Mouse (Mus musculus) midbrain, embryonic 13.5 days (tissue): ENCODE data around the gene Adig. TPM values are rescaled to one million over a fixed set of nuclear protein-coding genes. Genes with fewer than 3 reads are reported as not detected.

ENCODE experiments used
- ATAC-seq: fragments of 200-750 bp; cut with Nextera tagmentation; 2 replicates; pipeline ENCODE4 v1.8.0; 2017; ENCODE audit warnings: mild to moderate bottlenecking, moderate TSS enrichment, moderate library complexity
- H3K27ac ChIP-seq: fragments of 300-500 bp; sonication (generic); 2 replicates; pipeline ENCODE4 v1.5.1; 2015; ENCODE audit warnings: inconsistent platforms, mild to moderate bottlenecking, moderate library complexity
- H3K27me3 ChIP-seq: fragments of 300-500 bp; sonication (generic); 2 replicates; pipeline ENCODE4 v1.6.1; 2015; ENCODE audit warnings: mild to moderate bottlenecking, inconsistent platforms
- H3K36me3 ChIP-seq: fragments of 300-500 bp; sonication (generic); 2 replicates; pipeline ENCODE4 v1.6.1; 2015; ENCODE audit warnings: mild to moderate bottlenecking, inconsistent platforms
- H3K4me1 ChIP-seq: fragments of 300-500 bp; sonication (generic); replicated peaks from 2 replicates; pipeline ENCODE4 v1.6.1; 2015; ENCODE audit warnings: inconsistent platforms
- H3K4me2 ChIP-seq: fragments of 300-500 bp; sonication (generic); replicated peaks from 2 replicates; pipeline ENCODE4 v1.6.1; 2015; ENCODE audit warnings: moderate library complexity, mild to moderate bottlenecking, inconsistent platforms
- H3K4me3 ChIP-seq: fragments of 300-500 bp; sonication (generic); replicated peaks from 2 replicates; pipeline ENCODE4 v1.5.1; 2015; ENCODE audit warnings: mild to moderate bottlenecking, inconsistent platforms
- H3K9ac ChIP-seq: fragments of 300-500 bp; sonication (generic); replicated peaks from 2 replicates; pipeline ENCODE4 v1.6.1; 2015; ENCODE audit warnings: mild to moderate bottlenecking, inconsistent platforms
- H3K9me3 ChIP-seq: fragments of 300-500 bp; sonication (generic); 2 replicates; pipeline ENCODE4 v1.6.1; 2016; ENCODE audit warnings: mild to moderate bottlenecking, inconsistent platforms
- WGBS: fragments of 180-500 bp; shearing (Covaris S2); methylation state at CpG from one replicate; pipeline ENCODE4 v1.1.7; 2015; 5-methylcytosine and 5-hydroxymethylcytosine counted together
- polyA plus RNA-seq: library from polyadenylated mRNA; unstranded; fragments of >200 nt; fragmentation: Nextera tagmentation; extraction: Ambion mirVana; gene quantifications from 2 replicates; pipeline ENCODE4 v1.2.1, GENCODE M21; 2015

The Adig gene
- polyA plus RNA-seq, 1 experiment from 2014 or later, result not detected

DNA sequence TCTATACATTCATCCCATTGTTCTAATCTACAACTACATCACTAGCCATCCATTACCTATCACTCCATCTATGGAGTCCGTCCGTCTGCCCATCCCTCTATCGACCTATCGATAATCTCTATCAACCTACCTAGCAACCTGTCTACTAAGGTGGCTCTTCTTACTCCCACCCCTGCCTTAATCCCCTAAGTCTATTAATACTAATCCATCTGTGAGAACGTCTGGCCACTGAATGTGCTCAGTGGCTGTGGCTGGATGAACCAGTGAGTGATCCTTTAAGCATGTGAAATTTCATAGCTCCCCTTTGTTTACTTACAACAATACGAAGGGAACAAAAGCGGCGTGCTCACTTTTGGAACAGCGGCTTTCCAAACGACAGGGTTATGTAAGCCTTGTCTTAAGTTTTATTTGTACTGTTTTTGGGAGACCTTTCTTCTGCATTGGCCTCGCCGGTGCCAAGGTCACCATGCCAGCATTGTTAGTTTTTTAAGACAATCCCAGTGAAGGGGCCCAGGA lies 11.5 kb downstream of the Adig start:
- ATAC-seq, result no peak
- no peaks in the 10 kb centered on the region for H3K4me1 ChIP-seq
- H3K9ac ChIP-seq, result no peak overlapping the region
- no peak overlapping the region for H3K4me2 ChIP-seq
- no peaks in the 10 kb centered on the region for H3K36me3 ChIP-seq
- 64% methylated on average over 12 of the region's 12 CpGs for WGBS
- H3K27me3 ChIP-seq, result no peaks in the 10 kb centered on the region
- H3K9me3 ChIP-seq, result no peaks in the 10 kb centered on the region
- no peak overlapping the region for H3K4me3 ChIP-seq
- no peak overlapping the region for H3K27ac ChIP-seq

DNA sequence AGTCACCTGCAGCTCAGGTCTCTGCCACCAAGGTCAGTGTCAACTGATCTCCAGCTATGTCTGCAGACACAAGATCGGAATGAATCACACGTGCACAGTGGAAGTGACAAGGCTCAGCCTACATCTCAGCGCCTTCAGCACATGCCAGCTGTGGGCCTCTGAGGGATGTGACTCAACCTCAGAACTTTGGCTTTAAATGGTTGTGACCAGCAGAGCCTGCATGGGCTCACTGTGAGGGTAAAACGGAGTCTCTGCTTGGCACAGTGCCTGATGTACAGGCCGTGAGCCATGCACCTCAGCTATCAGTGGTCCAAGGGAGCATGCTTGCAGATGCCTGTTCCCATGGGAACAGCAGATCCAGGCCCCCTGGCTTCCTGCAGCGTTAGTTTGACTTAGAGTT lies 16.2 kb downstream of the Adig start:
- Histone ChIP-seq H3K4me2 (no peak overlapping the region), H3K36me3 (no peaks in the 10 kb centered on the region), H3K27me3 (no peaks in the 10 kb centered on the region), H3K27ac (no peak overlapping the region), H3K9me3 (0 out of 2 replicates have a peak, but pooled peaks cover 3% of the 10 kb centered on the region), H3K4me3 (no peak overlapping the region), H3K4me1 (no peaks in the 10 kb centered on the region), H3K9ac (no peak overlapping the region)
- no peak for ATAC-seq
- 69% methylated on average over 6 of the region's 6 CpGs for WGBS

DNA sequence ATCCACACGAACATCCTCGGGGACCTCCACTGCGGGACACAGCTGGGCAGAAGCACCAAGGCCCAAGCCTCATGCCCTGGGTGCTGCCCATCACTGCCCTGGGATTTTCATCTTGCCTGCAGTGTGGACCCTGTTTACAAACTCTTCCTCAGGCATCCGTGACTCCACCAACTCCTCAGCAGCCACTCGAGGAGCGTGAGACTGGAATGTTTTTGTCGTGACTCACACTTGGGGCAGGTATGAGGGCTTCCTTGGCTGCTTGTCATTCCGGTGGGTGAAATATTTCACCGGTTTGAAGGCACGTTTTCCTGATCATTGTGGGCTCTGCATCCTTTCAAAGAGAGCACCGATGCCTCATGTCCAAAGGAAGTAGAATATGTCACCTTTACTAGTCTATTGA lies 16.7 kb downstream of the Adig start:
- no peaks in the 10 kb centered on the region for H3K4me1 ChIP-seq
- ATAC-seq, result no peak
- H3K36me3 ChIP-seq, result no peaks in the 10 kb centered on the region
- H3K27me3 ChIP-seq, result no peaks in the 10 kb centered on the region
- H3K27ac ChIP-seq, result no peak overlapping the region
- no peak overlapping the region for H3K9ac ChIP-seq
- 86% methylated on average over 11 of the region's 11 CpGs for WGBS
- H3K4me3 ChIP-seq, result no peak overlapping the region
- H3K9me3 ChIP-seq, result 0 out of 2 replicates have a peak, but pooled peaks cover 3% of the 10 kb centered on the region
- H3K4me2 ChIP-seq, result no peak overlapping the region

- Histone ChIP-seq H3K27me3 (no peaks in the 10 kb centered on the region), H3K4me3 (no peak overlapping the region), H3K36me3 (no peaks in the 10 kb centered on the region), H3K4me1 (no peaks in the 10 kb centered on the region), H3K9me3 (0 out of 2 replicates have a peak, but pooled peaks cover 3% of the 10 kb centered on the region), H3K27ac (no peak overlapping the region), H3K9ac (no peak overlapping the region), H3K4me2 (no peak overlapping the region)
- 78% methylated on average over 6 of the region's 6 CpGs for WGBS
- no peak for ATAC-seq
Observed at GRCm38 (mm10) chr2:158519800-158520199, 17.4 kb downstream of the Adig start.

DNA sequence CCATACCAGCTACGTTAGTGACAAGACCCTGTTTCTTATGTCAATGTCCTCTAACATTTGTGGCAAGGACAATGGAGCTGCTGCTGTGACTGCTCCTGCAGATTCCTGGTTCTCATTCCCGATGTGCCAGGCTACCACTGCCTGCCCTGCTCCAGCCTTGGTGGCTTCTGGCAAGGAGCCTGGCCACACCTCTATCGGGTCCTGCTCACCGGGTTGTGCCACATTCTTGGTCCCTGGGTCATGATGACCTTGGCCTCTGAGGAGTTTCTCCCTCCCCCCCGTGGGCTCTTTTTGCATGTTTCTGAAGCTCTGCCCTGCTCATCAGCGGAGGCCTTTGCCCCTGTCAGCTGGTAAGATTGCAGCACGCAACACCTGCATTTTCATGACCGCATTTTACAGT lies 20.6 kb downstream of the Adig start:
- no peak for ATAC-seq
- Histone ChIP-seq H3K4me2 (no peak overlapping the region), H3K9me3 (0 out of 2 replicates have a peak, but pooled peaks cover 3% of the 10 kb centered on the region), H3K9ac (no peak overlapping the region), H3K4me3 (no peak overlapping the region), H3K36me3 (no peaks in the 10 kb centered on the region), H3K27ac (no peak overlapping the region), H3K4me1 (no peaks in the 10 kb centered on the region), H3K27me3 (no peaks in the 10 kb centered on the region)
- 81% methylated on average over 8 of the region's 8 CpGs for WGBS

- WGBS, result 88% methylated on average over 16 of the region's 16 CpGs
- H3K4me2 ChIP-seq, result no peak overlapping the region
- H3K27me3 ChIP-seq, result no peaks in the 10 kb centered on the region
- no peak for ATAC-seq
- H3K4me1 ChIP-seq, result no peaks in the 10 kb centered on the region
- H3K4me3 ChIP-seq, result no peak overlapping the region
- H3K9ac ChIP-seq, result no peak overlapping the region
- H3K9me3 ChIP-seq, result 0 out of 2 replicates have a peak, but pooled peaks cover 3% of the 10 kb centered on the region
- no peak overlapping the region for H3K27ac ChIP-seq
- H3K36me3 ChIP-seq, result no peaks in the 10 kb centered on the region
Observed at GRCm38 (mm10) chr2:158524129-158524860, 21.9 kb downstream of the Adig start.

DNA sequence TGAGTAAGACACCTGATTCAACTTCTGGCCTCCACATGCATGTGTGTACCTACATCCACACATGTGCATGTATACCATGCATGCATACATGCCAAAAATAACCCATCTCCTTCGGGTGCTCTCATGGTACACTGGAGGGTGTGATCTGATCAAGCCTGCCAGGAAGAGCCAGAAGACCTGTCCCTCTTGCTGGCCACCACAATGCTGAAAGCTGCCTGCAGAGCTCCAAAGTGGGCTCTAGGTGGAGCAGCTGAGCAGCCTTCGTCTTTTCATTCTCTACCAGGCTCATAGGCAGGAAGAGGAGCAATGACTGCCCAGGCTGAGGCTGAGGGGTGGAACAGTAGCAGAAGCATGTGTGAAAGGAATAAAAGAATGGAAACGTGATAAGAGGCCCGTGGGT lies 31.7 kb downstream of the Adig start:
- Histone ChIP-seq H3K4me1 (no peaks in the 10 kb centered on the region), H3K9me3 (no peaks in the 10 kb centered on the region), H3K27me3 (0 out of 2 replicates have a peak, but pooled peaks cover 3% of the 10 kb centered on the region), H3K9ac (no peak overlapping the region), H3K36me3 (no peaks in the 10 kb centered on the region), H3K4me3 (no peak overlapping the region), H3K4me2 (no peak overlapping the region), H3K27ac (no peak overlapping the region)
- ATAC-seq, result peak; percentile 81
- 8% methylated on average over 4 of the region's 4 CpGs for WGBS

DNA sequence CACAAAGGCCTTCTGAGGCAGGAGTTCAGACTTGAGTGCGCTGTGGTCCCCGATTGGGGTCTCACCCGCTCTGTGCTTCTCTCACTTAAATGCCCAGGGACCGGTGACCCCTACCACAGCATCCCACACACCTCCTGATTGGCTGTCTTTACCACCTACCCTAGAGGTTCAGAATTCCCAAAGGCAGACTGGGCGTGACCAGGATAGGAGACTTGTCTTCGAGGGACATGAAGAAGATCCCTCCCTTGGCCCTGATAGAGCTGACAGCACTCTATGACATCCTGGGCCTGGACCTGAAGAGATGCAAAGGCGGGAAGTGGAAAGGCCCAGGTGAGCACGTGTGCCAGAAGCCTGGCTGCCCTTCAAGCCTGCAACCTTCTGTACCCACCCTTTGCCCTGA lies 32.1 kb downstream of the Adig start:
- no peaks in the 10 kb centered on the region for H3K9me3 ChIP-seq
- 81% methylated on average over 8 of the region's 8 CpGs for WGBS
- H3K4me1 ChIP-seq, result no peaks in the 10 kb centered on the region; the same call in 1 of the 2 replicates
- ATAC-seq, result peak; percentile 48
- H3K4me3 ChIP-seq, result no peak overlapping the region
- 0 out of 2 replicates have a peak, but pooled peaks cover 3% of the 10 kb centered on the region for H3K27me3 ChIP-seq
- H3K36me3 ChIP-seq, result no peaks in the 10 kb centered on the region
- H3K27ac ChIP-seq, result no peak overlapping the region
- no peak overlapping the region for H3K4me2 ChIP-seq
- no peak overlapping the region for H3K9ac ChIP-seq

DNA sequence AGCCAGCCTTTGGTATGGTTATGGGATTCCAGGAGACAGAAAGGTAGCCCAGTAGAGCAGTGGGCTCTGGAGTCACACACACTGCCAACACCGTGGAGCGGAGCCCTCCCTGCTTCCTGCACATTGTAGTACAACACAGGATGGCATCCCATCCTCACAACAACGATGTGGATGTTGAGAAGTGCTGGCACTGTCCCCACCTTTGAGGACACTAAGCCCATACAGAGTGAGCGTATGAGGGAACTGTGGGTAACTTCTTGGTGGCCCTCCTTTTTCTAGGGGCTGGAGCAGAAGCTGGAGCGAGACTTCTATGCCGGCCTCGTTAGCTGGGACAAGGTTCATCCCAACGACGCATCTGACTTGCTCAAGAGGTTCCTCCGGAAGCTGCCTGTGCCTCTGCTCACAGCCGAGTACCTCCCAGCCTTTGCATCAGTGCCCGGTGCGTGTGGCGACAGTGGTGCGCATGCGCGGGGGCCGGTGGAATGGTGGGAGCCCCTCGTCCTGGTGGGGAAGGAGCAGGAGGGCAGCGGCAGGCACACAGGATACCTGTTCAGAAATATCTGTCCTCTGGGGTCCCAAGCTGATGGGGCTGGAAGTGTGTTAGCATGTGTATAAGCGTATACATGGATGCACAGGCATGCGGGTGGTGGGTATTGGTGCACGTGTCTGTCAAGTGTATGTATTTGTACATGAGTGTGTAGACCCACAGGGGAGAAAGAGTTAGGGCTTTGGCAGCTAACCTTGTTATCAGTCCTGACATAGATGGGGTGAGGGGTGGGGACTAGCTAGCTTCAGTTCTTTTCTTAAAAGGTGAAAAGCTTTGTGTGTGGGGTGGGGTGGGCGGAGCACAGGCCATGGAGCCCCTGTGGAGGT lies 37.3 kb downstream of the Adig start:
- H3K4me3 ChIP-seq, result 0 out of 2 replicates have a peak overlapping the region, but pooled peaks have one; percentile 3
- 0 out of 2 replicates have a peak, but pooled peaks cover 1% of the 10 kb centered on the region for H3K27me3 ChIP-seq
- peak overlapping the region; percentile 45 for H3K4me2 ChIP-seq
- no peaks in the 10 kb centered on the region for H3K9me3 ChIP-seq
- H3K36me3 ChIP-seq, result no peaks in the 10 kb centered on the region
- no peak overlapping the region for H3K27ac ChIP-seq
- peak; percentile 74 for ATAC-seq
- no peaks in the 10 kb centered on the region; the same call in 1 of the 2 replicates for H3K4me1 ChIP-seq
- 44% methylated on average over 24 of the region's 24 CpGs for WGBS
- H3K9ac ChIP-seq, result 0 out of 2 replicates have a peak overlapping the region, but pooled peaks have one; percentile 36

- Histone ChIP-seq H3K27ac (no peak overlapping the region), H3K4me1 (peaks cover under 1% of the 10 kb centered on the region; the same call in 1 of the 2 replicates), H3K9ac (no peak overlapping the region), H3K9me3 (no peaks in the 10 kb centered on the region), H3K4me2 (no peak overlapping the region), H3K4me3 (no peak overlapping the region), H3K36me3 (no peaks in the 10 kb centered on the region), H3K27me3 (no peaks in the 10 kb centered on the region)
- no peak for ATAC-seq
- 55% methylated on average over 4 of the region's 4 CpGs for WGBS
Observed at GRCm38 (mm10) chr2:158541286-158541685, 38.9 kb downstream of the Adig start.

- no peaks in the 10 kb centered on the region for H3K9me3 ChIP-seq
- WGBS, result 68% methylated on average over 2 of the region's 2 CpGs
Observed at GRCm38 (mm10) chr2:158545266-158545665, 42.9 kb downstream of the Adig start.

More at GRCm38 (mm10) chr2:158545266-158545665, 42.9 kb downstream of the Adig start:
- Histone ChIP-seq H3K4me3 (no peak overlapping the region), H3K27me3 (peaks cover 8% of the 10 kb centered on the region; the same call in 1 of the 2 replicates), H3K4me1 (peaks cover 6% of the 10 kb centered on the region; the same call in 1 of the 2 replicates), H3K36me3 (no peaks in the 10 kb centered on the region), H3K9ac (no peak overlapping the region), H3K4me2 (no peak overlapping the region), H3K27ac (no peak overlapping the region)
- ATAC-seq, result no peak
